Mouse (Mus musculus) mature B cell (primary cell): ENCODE results near the gene Rsad2.
"Not testable (repeated sequence)": the region's sequence is repeated elsewhere in the genome, so short reads cannot be mapped to it uniquely, and the experiment has no call there.

Experiments
- in situ Hi-C: fragments of 300-500 bp; cut with MboI; formaldehyde crosslinking; loops from 2 replicates; pipeline ENCODE4 v1.14.3; 2019

Gene Rsad2

DNA sequence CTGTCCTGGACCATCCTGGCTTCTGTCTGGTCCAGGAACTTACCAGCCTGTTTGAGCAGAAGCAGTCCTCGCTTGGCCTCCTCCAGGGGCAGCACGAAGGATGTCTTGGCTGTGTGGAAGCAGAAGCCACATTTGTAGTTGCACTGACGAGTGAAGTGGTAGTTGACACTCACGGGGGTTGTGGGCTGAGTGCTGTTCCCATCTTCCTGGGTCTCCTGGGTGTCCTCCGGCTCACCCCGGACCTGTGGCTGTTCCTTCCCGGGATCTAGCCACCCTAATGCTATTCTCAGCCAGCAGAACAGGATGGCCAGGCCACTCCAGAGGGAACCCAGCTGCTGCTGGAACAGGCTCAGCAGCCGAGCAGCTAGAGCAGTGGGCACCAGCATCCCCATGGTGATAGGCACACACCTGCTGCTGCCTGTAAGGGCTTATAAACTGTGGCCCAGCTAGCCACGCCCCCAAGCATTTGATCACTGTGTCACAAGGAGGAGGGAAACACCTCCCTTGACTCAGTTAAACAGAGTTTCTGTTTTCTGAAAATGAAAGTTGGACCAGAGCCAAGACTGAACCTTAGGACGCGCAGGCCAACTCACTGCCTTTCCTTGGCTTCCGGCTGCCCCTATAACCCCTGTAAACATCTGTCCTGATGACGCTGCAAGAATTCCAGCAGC, at the start of gene Rsad2:
Rsad2 (minus strand) TSS at position 425 of the 671 bp plus-strand sequence.
- in situ Hi-C loops, result no loop called here

DNA sequence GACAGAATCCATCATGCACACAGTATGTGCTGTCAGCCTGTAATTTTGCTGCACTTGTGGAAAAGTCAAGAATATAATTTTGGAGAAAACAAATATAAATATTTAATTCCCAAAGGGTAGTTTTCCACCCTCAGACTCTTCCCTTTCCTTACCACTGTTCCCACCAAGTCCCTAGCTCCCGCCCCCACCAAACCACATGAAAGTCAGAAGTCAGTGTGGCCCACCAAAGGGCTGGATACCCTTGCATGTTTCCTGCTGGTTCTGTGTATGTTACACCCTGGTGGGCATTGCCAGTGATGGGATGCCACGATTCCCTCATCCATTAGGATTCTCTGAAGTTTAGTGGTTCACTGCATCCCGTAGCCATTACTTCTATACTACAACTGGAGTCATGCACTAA, 44.8 kb upstream of the Rsad2 start:
- in situ Hi-C loops, result no loop called here

DNA sequence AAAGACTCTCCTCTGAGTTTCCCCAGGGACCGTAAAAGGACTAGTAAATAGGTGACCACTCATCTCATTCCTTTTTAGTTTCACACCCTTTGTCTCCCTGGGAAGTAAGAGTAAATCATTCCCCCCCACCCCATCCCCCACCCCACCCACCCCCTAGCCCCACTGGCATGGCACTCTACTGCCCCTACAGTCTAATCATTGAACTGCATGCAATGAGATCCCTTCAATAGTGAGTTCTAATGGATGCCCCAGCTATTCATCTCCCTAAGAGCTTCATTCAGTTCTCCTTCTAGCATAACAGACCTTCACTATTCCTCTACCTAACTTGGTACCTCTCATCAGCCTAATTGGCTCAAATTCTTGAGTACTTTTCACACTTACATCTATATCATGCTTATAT, 33.7 kb upstream of the Rsad2 start:
- in situ Hi-C loops, result no loop called here

- in situ Hi-C loops, result no loop called here
Observed at GRCm38 (mm10) chr12:26488617-26489274, 32.5 kb upstream of the Rsad2 start.

- in situ Hi-C loops, result no loop called here
Observed at GRCm38 (mm10) chr12:26487874-26488616, 31.8 kb upstream of the Rsad2 start.

DNA sequence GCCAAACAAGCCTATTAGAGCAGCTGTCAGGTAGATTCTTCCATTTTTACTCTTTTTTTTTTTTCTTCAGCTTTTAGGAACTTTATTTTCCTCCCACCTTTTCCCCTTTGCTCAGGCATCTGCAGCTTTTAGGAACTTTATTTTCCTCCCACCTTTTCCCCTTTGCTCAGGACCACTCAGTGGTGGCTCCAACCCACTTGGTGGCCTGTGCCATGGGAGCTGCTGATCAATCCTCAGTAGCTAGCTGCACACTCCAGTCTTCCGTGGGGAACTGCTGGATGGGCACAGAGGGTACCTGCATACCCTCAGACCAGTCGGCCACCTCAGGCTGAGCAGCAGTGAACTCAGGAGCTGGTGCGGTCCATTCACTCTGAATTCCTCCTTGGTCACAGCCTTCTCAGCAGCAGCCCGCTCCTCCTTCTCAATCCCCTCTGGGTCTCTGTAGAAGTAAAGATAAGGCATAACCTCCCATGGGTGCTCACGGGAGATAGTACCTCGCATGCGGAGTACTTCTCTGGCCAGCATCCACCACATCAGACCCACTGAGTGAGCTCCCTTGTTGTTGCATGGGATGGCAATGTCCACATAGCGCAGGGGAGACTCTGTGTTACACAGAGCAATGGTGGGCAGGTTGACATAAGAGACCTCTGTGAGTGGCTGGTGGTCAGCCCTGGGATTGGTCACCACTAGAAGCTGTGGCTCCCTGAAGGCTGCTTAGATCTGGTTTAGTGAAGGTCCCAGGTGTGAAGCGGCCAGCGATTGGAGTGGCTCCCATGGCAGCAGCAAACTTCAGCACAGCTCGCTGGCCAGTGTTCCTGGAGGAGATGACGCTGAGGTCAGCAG, 29.7 kb upstream of the Rsad2 start:
- in situ Hi-C loops, result not testable (repeated sequence)

DNA sequence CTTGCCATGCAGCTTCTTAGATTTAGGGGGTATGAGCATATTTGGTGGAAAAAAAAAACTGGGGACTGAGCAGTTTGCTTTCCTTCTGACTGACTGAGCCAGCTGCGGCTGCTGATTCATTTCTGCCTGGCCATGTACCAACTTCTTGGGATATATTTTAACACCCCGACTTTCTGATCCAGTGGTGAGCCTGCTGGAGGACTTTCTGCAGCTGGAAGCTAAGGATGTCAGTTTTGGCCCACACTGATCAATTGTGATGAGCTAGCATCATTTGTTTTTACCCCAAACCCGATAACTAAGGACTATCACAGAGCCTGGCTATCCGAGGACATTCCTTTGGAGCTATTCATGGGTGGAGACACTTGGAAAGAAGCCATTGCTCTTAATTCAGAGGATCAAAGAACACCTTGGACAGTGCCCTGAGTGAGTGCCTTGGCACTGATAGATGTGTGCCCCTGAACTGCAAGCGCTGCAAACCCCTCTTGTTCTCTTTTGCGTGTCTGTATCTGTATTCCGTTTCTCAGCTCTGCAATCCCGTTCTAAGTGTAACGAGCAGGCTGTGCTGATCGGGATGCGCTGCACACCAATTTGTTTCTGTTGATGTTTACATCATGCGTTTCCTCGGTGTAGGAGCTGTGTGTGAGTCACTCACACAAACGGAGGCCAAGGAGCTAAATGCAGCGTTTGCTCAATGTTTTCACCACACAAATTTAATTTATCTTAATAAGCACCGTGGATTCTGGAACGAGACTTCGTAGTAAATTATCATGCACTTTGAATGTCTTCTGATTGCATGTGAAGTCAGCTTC, 22.1 kb upstream of the Rsad2 start:
- in situ Hi-C loops, result no loop called here

GRCm38 (mm10) chr12:26477198-26477597, 20.9 kb upstream of the Rsad2 start:
- in situ Hi-C loops, result no loop called here

GRCm38 (mm10) chr12:26473746-26474145, 17.5 kb upstream of the Rsad2 start:
- in situ Hi-C loops, result no loop called here

- in situ Hi-C loops, result no loop called here
Observed at GRCm38 (mm10) chr12:26472770-26473481, 16.7 kb upstream of the Rsad2 start.

GRCm38 (mm10) chr12:26471376-26471775, 15.1 kb upstream of the Rsad2 start:
- in situ Hi-C loops, result no loop called here

GRCm38 (mm10) chr12:26470042-26470409, 13.8 kb upstream of the Rsad2 start:
- in situ Hi-C loops, result no loop called here

GRCm38 (mm10) chr12:26469098-26470041, 13.1 kb upstream of the Rsad2 start, which contains the start of gene Cmpk2:
Cmpk2 (plus strand) TSS chr12:26469204.
- in situ Hi-C loops, result no loop called here

GRCm38 (mm10) chr12:26465600-26465999, 9.3 kb upstream of the Rsad2 start:
- in situ Hi-C loops, result no loop called here

- in situ Hi-C loops, result no loop called here
Observed at GRCm38 (mm10) chr12:26460091-26460490, 3.8 kb upstream of the Rsad2 start.

GRCm38 (mm10) chr12:26454682-26455081, 1.6 kb downstream of the Rsad2 start:
- in situ Hi-C loops, result no loop called here

GRCm38 (mm10) chr12:26452951-26453350, 3.3 kb downstream of the Rsad2 start:
- in situ Hi-C loops, result no loop called here

DNA sequence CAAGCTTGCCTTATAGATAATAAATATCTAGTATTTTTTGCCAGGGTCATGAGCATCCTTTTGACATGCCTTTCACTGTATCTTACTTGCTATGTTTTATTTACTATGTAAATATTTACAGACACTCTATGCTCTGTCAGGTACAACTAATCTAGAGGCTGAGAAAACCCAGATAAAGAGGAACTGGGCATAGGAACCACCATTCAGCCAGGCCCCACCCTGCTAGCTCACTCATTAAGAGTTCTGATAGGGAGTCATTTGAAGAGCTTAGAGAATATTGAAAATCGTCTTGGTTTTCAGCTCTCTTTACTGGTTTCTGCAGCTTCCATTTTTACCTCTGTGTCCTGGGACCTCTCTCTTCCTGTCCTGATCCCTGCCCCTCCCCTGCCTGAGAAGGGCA, 5.1 kb downstream of the Rsad2 start:
- in situ Hi-C loops, result no loop called here

GRCm38 (mm10) chr12:26449483-26449882, 6.8 kb downstream of the Rsad2 start:
- in situ Hi-C loops, result no loop called here
